Mouse (Mus musculus) lung, postnatal 14 days (tissue): Measurements from ENCODE around the gene Plcxd2.

Experiments used
- DNase-seq: peaks from one replicate; pipeline ENCODE4 v3.0.0; 2021

Plcxd2 gene

GRCm38 (mm10) chr16:46010153-46010905, at the start of gene Plcxd2:
Plcxd2 (minus strand) TSS chr16:46010218.
- DNase-seq, result peak; percentile 95

GRCm38 (mm10) chr16:46046906-46047305, 36.9 kb upstream of the Plcxd2 start:
- no peak for DNase-seq

GRCm38 (mm10) chr16:46036261-46036660, 26.2 kb upstream of the Plcxd2 start:
- DNase-seq, result no peak

GRCm38 (mm10) chr16:46033896-46034295, 23.9 kb upstream of the Plcxd2 start:
- DNase-seq, result no peak

- no peak for DNase-seq
Observed at GRCm38 (mm10) chr16:46022958-46023491, 13.0 kb upstream of the Plcxd2 start.

GRCm38 (mm10) chr16:46022189-46022928, 12.3 kb upstream of the Plcxd2 start:
- peak; percentile 63 for DNase-seq

GRCm38 (mm10) chr16:46021302-46021701, 11.3 kb upstream of the Plcxd2 start:
- DNase-seq, result no peak

- no peak for DNase-seq
Observed at GRCm38 (mm10) chr16:46020396-46020795, 10.4 kb upstream of the Plcxd2 start.

- no peak for DNase-seq
Observed at GRCm38 (mm10) chr16:46019799-46020198, 9.8 kb upstream of the Plcxd2 start.

- DNase-seq, result no peak
Observed at GRCm38 (mm10) chr16:46019359-46019758, 9.3 kb upstream of the Plcxd2 start.

- DNase-seq, result no peak
Observed at GRCm38 (mm10) chr16:46011696-46012095, 1.7 kb upstream of the Plcxd2 start.

GRCm38 (mm10) chr16:46010906-46011220, 845 bp upstream of the Plcxd2 start:
- peak; percentile 4 for DNase-seq

GRCm38 (mm10) chr16:46009717-46010116, 301 bp downstream of the Plcxd2 start:
- no peak for DNase-seq

- no peak for DNase-seq
Observed at GRCm38 (mm10) chr16:46008766-46009165, 1.3 kb downstream of the Plcxd2 start.

GRCm38 (mm10) chr16:46008036-46008605, 1.9 kb downstream of the Plcxd2 start:
- DNase-seq, result no peak

GRCm38 (mm10) chr16:46006261-46006660, 3.8 kb downstream of the Plcxd2 start:
- DNase-seq, result no peak

GRCm38 (mm10) chr16:46001550-46002166, 8.4 kb downstream of the Plcxd2 start:
- DNase-seq, result no peak

- DNase-seq, result no peak
Observed at GRCm38 (mm10) chr16:46000976-46001375, 9.0 kb downstream of the Plcxd2 start.

- no peak for DNase-seq
Observed at GRCm38 (mm10) chr16:45999374-46000191, 10.4 kb downstream of the Plcxd2 start.

GRCm38 (mm10) chr16:45998231-45998630, 11.8 kb downstream of the Plcxd2 start:
- DNase-seq, result no peak

- no peak for DNase-seq
Observed at GRCm38 (mm10) chr16:45990901-45991676, 18.9 kb downstream of the Plcxd2 start.

GRCm38 (mm10) chr16:45986236-45986635, 23.8 kb downstream of the Plcxd2 start:
- DNase-seq, result no peak
